Mouse (Mus musculus): Measurements from ENCODE around the gene Xpr1.

The Xpr1 gene

DNA sequence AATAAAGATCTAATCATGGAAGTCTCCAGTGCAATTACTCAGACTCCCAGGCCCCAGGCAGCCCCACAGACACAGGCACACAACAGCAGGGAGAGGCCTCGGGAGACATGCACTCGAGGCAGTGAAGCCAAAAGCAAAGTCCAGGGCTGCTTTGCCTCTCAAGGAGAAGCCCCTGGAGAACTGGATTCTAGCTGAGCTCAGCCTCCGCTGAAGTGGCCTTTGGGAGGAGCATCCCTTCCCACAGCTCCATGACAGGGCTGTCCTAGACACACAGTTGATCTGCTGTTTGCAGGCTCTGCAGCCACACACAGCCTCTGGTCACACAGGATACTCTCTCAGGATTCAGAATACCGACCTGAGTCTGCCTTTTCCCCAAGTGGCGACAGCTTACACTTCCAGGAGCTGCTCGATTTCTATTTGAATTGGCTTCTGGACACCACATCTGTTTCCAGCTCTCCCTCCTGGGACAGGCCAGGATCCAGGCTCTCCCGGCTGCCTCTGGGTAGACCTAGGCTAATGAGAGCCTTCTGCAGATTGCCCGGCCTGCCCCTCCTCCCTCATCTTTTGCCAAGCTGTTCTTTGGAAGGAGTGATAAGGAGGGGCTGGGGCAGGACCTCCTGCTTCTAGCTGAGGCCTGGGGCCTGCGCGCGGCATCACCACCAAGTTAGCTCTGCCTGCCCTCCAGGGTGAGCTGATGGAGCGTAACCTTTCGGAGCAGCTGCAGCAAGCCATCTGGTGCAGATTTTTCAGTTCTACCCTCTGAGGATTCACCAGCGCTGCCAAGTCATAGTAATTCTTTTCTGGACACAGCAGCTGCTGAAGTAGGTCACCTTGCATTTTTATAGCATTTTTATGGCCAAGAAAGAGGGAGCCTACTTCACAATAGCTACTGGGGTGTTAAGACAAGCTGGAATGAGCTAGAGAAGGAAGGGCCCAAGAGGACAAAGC lies 187.5 kb downstream of the Xpr1 start:
- DNase-seq (ENCODE audit: low spot score), result no peak

Measured in testis, postnatal 14 days (tissue).